Mouse (Mus musculus): Measurements from ENCODE around the gene Simc1.
"Not testable (repeated sequence)": the region's sequence is repeated elsewhere in the genome, so short reads cannot be mapped to it uniquely, and the experiment has no call there.

The Simc1 gene

DNA sequence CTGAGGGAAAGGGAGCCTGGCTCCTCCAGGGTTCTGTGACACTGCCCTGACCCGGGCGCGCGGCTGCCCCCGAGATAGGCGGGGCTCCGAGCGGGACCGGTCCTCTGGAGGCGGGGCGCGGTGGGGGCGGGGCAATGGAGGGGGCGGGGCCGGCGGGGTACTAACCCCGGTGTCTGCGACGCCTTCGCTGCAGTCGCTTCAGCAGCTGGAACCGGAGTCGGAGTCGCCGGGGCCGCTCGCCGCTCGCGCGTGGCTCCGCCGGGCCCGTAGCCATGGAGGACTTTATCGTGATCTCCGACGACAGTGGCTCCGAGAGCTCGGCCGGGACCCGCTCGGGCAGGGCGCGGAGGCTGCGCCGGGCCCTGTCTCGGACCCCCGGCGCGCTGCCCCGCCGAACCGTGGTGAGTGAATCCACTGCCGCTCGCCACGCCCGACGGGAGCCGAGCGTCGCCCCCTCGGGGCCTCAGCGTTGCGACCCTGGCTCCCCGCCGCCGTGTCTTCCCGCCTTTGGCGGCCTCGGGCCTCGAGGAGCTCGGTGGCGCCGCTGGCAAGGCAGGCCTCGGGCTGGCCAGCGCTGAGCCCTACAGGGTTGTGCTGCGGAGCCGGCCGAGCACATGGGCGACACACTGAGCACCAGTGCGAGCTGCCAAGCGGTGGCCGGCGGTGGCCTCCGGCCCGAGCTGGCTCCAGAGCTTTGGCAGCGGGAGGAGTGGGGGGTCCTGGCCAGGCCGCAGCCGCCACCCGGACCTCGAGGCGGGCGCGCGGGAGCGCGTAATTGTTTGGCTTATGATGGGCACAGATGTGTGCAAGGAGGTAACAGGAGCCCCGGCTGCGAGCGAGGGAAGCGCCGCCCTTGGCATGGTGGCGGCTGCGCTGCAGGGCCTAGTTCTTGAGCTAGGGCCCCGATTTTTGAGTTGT is at the start of gene Simc1:
Gene Simc1, plus strand, starts transcription at position 176 of the 918 bp plus-strand sequence.
- peak; percentile 78 for DNase-seq

DNA sequence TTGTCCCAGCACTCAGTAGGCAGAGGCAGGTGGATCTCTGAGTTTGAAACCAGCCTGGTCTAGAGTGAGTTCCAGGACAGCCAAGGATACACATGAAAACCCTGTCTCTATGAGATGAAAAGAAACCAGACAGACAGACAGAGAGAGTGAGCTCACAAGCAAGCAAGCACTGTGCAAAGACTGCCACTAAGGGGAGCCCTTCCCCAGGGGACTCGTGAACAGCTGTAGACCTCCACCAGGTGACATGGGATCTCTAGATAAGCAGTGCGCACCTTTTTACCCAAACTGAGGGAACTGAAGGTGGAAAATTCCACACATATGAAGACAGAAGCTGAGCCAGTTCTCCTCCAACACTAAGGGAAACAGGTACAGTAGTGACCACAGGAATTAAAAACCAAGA is 46.5 kb upstream of the Simc1 start:
- no peak for DNase-seq

GRCm38 (mm10) chr13:54459282-54459681 is 44.3 kb upstream of the Simc1 start:
- DNase-seq, result no peak

DNA sequence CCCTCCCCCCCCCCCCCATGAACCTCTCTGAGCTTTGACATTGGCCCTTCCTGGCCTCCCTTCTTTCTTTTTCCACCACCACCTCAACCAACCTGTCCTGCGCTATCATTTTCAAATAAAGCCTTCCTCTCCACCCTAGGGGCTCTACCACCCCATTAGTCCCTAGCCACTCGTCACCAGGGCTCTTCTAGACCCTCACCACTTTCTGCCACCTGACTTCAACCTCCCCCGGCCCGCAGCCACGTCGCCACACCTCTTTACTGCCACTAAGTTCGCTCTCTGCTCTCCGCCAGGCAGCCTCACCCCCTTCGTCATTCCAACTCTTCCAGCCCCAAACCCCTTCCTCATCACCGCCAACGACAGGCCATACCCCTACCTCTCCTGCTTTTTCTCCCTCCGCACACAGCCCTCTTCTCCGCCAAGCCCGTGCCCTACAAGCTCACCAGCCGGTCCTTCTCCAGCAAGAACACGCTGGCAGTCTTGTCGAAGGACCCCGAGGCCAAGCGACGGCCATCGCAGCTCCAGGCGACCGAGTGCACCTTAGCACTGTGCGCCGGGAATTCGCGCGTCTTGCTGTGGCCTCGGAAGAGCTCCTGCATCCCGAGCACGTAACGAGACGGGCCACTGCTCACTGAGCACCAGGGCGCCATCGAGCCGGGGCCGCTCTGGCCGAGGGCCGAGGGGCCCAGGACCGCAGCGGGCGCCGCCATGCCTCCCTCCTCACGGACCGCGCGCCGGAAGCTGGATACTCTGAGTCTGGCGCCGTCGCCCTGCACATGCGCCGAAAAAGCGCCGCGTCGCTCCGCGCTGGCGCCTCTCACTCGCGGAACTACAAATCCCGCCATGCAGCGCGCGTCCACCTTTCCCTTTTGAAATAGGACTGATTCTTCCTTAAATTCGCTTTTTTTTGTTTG is 35.2 kb upstream of the Simc1 start, which contains the start of gene Thoc3:
Gene Thoc3, minus strand, starts transcription at position 752 of the 914 bp plus-strand sequence.
- peak; percentile 88 for DNase-seq

GRCm38 (mm10) chr13:54469012-54469354 is 34.6 kb upstream of the Simc1 start:
- DNase-seq, result no peak

GRCm38 (mm10) chr13:54471967-54472366 is 31.6 kb upstream of the Simc1 start:
- DNase-seq, result no peak

DNA sequence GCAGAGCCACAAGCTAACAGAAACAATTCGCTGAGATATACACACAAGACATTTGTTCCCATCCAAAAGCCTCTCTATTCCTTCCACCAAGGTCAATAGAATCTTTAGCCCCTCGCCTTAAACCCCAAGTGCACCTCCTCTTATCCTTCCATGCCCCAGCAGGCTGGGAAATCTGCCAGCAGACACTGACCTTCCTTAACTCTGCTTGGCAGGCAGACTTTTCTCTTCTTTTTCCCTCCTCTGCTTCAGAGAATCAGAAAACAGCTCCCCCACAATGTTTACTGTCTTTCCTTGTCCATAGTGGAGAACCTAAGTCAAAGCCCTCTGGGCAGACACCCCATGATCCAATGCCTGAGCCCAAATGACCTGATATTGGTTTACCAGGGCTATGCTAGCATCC is 28.6 kb upstream of the Simc1 start:
- no peak for DNase-seq

DNA sequence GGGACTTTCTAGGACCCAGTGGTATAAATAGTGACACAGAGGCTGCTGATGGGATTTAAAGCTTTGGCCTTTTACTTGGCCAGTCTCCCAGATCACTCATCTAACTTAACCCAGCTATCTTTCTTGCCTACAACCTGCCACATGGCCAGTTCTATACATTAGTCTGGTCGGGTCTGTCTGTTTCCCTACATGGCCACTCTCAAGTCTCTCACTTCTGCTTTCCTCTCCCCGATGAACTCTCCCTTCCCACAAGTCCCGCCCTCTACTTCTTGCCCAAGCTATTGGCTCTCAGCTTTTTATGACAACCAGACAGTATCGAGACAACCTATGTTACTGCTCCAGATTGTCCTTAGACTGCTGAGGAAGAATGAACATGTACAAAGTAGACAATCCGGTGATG is 27.9 kb upstream of the Simc1 start:
- no peak for DNase-seq

- no peak for DNase-seq
Measured at GRCm38 (mm10) chr13:54479286-54479685, 24.3 kb upstream of the Simc1 start.

DNA sequence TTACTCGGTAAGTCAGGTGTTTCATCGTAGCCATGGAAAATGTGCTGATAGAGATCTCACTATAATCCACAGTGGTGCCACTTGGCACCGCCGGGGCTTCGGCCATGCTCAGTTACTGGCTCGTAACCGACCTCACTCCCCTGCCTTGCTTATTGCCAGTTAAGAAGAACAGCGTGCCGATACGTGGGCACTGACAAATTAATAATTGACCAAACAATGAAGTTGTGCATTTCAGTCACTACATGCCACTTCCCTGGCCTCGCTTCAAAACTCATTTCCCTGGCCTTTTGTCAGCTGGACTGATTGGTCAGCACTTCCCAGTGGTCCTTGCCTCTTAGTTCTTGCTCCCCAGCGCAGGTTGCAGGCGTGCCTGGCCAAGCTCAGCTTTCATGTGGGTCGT is 22.1 kb upstream of the Simc1 start:
- no peak for DNase-seq

- DNase-seq, result no peak
Measured at GRCm38 (mm10) chr13:54490411-54490810, 13.2 kb upstream of the Simc1 start.

DNA sequence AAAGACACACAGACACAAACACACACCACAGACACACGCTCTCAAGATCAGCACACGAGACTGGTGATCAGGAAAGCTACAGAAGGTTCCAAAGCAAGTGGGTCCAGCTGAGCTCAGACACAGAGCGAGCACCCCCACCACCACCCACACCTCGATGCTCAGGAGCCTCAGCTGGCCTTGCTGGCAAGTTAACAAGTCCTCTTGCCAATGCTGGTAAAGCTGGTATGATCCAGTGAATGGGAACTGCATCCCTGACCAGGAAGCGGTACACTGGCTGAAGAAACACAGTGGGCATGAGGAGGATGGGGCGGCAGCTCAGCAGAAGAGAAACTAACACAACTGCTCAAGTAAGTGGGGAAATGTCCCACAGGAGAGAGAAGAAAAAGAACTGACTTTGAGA is 12.2 kb upstream of the Simc1 start:
- no peak for DNase-seq

DNA sequence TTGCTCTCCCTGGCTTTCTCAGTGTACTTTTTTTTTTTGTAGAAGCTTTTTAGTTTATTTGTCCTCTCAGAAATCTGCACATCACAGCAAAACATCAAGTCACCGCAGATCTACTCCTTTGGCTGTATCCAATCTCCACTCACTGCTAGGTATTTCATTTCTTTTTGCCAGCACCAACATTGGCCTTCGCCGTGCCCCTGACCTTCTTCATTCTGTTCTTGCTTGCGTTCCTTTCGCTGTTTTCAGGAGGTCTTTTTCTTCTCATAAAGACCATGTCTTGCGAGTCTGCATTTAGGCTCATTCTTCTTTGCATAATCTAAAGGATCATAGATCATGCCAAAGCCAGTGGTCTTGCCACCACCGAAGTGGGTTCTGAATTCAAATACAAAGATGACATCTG is 4.0 kb upstream of the Simc1 start:
- DNase-seq, result not testable (repeated sequence)

- no peak for DNase-seq
Measured at GRCm38 (mm10) chr13:54501352-54501751, 2.2 kb upstream of the Simc1 start.

GRCm38 (mm10) chr13:54501957-54502690 is 1.5 kb upstream of the Simc1 start:
- DNase-seq, result no peak

- DNase-seq, result no peak
Measured at GRCm38 (mm10) chr13:54503278-54503603, 338 bp upstream of the Simc1 start.

- peak; percentile 19 for DNase-seq
Measured at GRCm38 (mm10) chr13:54504611-54505260, 1.2 kb downstream of the Simc1 start.

- no peak for DNase-seq
Measured at GRCm38 (mm10) chr13:54505920-54506319, 2.3 kb downstream of the Simc1 start.

GRCm38 (mm10) chr13:54520221-54520620 is 16.6 kb downstream of the Simc1 start:
- no peak for DNase-seq

GRCm38 (mm10) chr13:54521181-54521580 is 17.6 kb downstream of the Simc1 start:
- no peak for DNase-seq

GRCm38 (mm10) chr13:54527140-54527539 is 23.6 kb downstream of the Simc1 start:
- DNase-seq, result no peak

DNA sequence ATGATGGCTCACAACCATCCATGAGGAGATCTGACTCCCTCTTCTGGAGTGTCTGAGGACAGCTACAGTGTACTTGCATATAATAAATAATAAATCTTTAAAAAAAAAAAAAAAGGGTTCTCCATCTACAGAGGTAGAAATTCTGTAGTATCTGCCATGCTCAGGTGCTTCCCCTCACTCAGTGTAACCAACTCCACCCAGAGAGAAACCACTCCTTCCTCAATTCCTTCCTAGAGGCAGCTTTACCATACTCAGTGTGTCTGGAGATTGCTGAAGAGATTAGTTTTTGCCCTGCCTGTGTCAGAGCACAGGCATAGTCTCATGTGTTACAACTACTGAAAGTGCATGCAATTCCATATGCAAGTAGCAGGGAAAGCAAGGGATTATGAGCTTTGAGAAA is 28.6 kb downstream of the Simc1 start:
- DNase-seq, result no peak

DNA sequence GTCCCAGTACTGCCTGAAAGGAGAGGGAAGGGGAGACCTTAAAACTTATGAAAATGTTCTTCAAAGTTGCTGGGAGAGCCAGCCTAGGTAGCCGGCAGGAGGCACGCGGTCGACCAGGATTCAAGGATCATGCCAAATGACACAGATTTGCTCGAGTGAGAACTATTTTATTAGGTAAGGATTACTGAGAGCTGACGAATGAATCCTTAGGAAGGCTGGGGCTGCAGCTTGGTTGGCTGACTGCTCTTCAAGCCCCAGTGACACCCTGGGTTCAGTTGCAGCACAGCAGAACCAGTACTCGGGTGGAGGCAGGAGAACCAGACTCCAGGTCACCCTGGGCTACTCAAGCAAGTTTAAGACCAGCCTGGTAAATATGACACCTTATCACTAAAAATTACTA is 44.5 kb downstream of the Simc1 start:
- DNase-seq, result no peak
